Mouse (Mus musculus) cerebellum, adult 11-12 months (tissue): Measurements from ENCODE around the gene Fastkd2.

Source experiments
- DNase-seq: peaks from one replicate; pipeline ENCODE4 v3.0.0; 2022

Gene Fastkd2

GRCm38 (mm10) chr1:63730240-63730771 is at the start of gene Fastkd2, which contains the start of gene Mdh1b:
Gene Fastkd2 (plus strand): TSS chr1:63730614.
Gene Mdh1b (minus strand): TSS chr1:63730318.
- peak; percentile 87 for DNase-seq

DNA sequence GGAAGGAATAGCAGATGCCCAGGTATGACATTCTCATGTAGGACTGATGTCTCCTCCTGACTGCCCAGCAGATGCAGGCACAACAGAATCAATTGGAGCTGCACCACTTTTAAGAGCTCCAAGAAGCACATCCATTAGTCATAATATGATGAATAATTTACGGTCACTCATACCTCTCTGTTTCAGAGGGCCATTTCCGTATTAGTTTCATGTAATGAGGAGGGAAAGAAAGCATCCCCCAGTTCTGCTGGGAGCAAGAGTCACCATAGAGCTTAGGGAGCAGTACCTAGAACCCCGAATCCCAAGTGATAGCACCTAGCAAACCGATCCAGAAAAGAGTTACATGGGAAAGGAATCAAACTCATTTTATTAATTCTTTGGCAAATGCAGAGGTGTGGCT is 43.6 kb upstream of the Fastkd2 start, which contains the start of gene Dytn:
Gene Dytn, minus strand, starts transcription at position 101 of the 400 bp plus-strand sequence.
- no peak for DNase-seq

DNA sequence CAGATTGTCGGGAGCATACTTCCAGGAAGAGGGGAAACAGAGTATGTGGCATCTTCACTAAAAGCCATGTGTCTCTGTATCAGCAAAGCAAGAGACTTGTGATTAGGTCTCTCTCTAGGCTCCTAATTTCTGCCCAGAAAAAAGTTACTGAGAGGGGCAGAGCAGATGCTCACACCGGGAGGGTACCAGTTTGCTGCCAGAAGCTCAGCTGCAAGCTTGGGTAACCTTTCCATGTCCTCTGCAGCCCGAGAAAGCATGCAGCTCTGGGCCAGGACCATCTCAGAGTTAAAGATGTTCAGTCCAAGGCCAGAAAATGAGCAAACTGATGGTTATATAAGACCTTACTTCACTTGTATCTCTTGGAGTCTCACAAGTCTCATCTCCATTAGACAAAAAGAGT is 33.6 kb upstream of the Fastkd2 start:
- peak; percentile 10 for DNase-seq

GRCm38 (mm10) chr1:63705733-63706132 is 24.7 kb upstream of the Fastkd2 start:
- no peak for DNase-seq

- DNase-seq = no peak
Observed at GRCm38 (mm10) chr1:63708876-63709275, 21.5 kb upstream of the Fastkd2 start.

GRCm38 (mm10) chr1:63720161-63720560 is 10.3 kb upstream of the Fastkd2 start:
- no peak for DNase-seq

GRCm38 (mm10) chr1:63729796-63730195 is 618 bp upstream of the Fastkd2 start:
- DNase-seq = no peak

- no peak for DNase-seq
Observed at GRCm38 (mm10) chr1:63756005-63756404, 25.6 kb downstream of the Fastkd2 start.

DNA sequence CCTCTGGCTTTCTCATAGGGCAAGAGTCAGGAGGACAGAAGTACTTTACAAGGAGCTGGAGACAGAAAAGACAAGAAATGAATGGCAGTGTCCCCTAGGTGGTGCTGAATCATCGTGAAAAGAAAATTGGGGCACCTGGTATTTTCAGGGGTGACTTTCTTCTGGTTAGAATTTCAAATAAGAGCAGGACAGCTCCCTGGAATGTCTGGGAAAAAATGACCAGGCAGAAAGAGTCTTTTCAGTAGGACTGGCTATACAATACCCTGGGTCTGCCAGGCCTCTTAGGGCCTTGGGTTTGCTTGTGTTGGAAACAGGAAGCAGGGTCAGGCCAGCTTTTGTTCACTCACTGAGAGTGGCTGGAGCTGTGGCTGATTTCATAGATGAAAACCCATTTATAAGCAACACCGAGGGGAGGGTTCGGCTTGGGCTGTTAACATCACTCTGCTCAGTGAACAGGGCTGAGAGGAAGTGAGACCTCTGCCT is 32.8 kb downstream of the Fastkd2 start:
- DNase-seq = peak; percentile 60

GRCm38 (mm10) chr1:63763881-63764386 is 33.5 kb downstream of the Fastkd2 start:
- DNase-seq = no peak

DNA sequence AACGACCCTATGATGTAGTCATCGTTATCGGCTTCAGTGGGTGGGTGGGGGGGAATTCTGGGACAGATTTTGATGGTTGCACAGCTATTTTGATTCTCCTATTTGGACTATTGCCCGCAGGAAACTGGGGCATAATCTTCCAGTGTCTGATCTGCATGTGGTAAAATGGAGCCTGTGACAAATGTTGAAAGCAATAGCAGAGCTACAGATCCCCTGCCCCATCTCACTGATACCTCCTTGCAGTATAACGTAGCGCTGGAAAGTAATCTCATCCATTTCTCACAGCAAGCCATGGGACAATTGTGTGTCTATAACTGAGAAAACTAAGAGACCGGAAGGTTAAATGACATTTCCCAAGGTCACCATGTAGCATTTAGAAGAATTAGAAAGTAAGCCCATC is 34.0 kb downstream of the Fastkd2 start:
- DNase-seq = no peak

GRCm38 (mm10) chr1:63768112-63768511 is 37.7 kb downstream of the Fastkd2 start:
- DNase-seq = no peak

DNA sequence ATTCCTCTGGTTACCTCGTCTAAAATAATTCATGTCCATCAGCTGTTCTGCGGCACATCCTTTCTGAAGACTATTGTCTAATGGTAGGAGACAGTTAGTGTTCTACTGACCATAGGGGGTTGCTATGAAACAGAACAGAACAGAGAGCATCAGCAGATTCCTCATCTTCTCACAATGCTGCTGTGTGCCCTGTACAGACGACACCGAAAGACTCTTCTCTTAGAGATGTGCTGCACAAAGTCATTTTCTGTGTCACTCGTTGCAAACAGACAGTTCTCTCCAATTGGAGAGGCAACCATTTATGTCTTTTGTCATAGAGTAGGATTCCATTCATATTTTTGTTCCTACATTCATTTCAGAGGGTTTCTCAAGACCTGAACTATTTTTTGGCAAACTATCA is 38.8 kb downstream of the Fastkd2 start, which contains the start of gene 4933402D24Rik:
Gene 4933402D24Rik, minus strand, starts transcription at position 101 of the 400 bp plus-strand sequence.
- no peak for DNase-seq

- DNase-seq = no peak
Observed at GRCm38 (mm10) chr1:63770309-63770708, 39.9 kb downstream of the Fastkd2 start.

DNA sequence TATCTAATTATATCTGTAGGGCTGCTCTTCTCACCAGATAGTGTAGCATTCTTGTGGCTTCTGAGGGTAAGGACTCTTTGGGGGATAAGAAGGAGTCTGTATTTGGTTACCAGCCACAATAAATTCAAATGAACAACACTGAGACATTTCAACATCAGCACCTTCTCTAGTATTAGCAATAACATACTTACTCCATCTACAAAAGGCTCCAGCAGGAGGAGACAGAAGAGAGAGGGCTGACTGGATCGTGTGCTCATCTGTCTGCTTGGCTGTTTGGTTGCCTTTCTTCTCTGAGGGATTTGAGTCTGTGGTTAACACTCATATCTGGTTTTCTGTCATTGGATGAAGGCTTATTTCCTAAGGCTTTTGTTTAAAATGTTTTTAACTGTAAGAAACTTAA is 46.0 kb downstream of the Fastkd2 start:
- no peak for DNase-seq

- no peak for DNase-seq
Observed at GRCm38 (mm10) chr1:63776902-63777630, 46.7 kb downstream of the Fastkd2 start.

DNA sequence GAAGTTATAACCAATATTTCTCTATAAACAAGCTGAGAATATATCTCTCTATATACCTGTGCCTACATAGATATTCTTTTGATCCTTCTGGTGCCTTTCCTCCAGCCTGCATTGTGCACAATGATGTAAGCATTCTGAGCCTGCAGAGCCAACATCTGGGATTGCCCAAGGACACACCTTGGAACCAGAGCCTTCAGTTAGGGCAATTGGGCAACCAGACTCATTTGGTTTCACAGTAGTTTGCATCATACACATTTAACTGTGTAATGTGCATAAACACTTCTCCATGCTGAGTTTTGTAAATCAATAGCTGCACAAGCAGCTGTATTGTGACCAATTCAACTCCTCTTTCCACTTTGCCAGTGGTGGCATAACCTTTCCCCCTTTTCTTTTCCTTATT is 63.9 kb downstream of the Fastkd2 start:
- DNase-seq = no peak
